Mouse (Mus musculus): ENCODE results near the gene D1Ertd622e. TPM values are rescaled to one million over a fixed set of nuclear protein-coding genes. Genes with fewer than 3 reads are reported as not detected.

Gene D1Ertd622e
- polyA plus RNA-seq, 1 experiment, result 6.1 TPM

DNA sequence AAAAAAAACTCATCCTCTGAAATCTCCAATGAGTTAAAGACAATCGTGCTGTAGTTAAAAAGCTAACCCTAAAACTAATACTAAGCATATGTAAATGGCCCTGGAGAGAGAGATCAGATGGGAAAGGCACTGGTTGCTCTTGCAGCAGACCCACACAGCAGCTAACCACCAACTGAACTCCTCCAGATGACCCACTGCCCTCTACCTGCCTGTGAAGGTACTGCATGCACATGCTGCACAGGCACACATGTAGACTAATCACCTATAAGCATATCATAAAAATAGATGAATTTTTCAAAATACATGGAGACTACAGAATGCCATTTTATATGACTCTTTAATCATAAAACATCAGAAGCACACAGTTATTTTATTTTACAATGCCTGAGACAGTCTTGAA lies 14.8 kb downstream of the D1Ertd622e start:
- Histone ChIP-seq H3K27me3 (ENCODE audit: control insufficient read depth, insufficient read depth, insufficient read length) (no peaks in the 10 kb centered on the region), H3K4me3 (no peak overlapping the region), H3K79me2 (ENCODE audit: control insufficient read depth, insufficient read depth) (peaks cover 50% of the 10 kb centered on the region), H3ac (ENCODE audit: control insufficient read depth, insufficient read length) (no peak overlapping the region), H3K4me2 (ENCODE audit: low read depth) (no peak overlapping the region), H3K36me3 (ENCODE audit: control insufficient read depth, insufficient read depth) (peaks cover 8% of the 10 kb centered on the region)
- TF ChIP-seq SRF (IDR thresholded peaks at IDR 0.05; ENCODE audit: control insufficient read depth, insufficient read length, low read depth) (no peak), REST (IDR thresholded peaks at IDR 0.05; ENCODE audit: insufficient read depth, insufficient read length) (no peak), TCF12 (IDR thresholded peaks at IDR 0.05; ENCODE audit: insufficient read depth, poor library complexity, severe bottlenecking) (no peak), MAX (IDR thresholded peaks at IDR 0.05; ENCODE audit: low read depth) (no peak), CEBPB (IDR thresholded peaks at IDR 0.05; ENCODE audit: insufficient read depth, poor library complexity, severe bottlenecking) (no peak)

DNA sequence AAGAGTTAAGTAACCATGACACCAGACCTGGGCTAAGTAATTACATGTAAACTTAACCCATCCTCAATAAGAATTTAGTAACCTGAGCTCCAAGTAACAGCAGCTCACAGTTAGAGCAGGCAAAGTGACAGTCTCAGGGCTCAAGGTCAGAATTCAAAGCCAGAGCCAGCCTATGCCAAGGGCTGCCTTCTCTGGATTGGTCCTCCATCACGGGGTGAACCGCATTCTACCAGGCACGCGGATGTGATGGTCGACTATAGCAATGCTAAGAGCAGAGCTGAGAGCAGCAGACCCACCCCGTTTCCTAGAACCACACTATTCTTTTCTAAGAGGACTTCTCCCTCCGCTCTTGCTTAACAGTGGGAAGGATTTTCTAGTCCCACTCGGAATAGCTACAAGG lies 27.8 kb downstream of the D1Ertd622e start:
- Histone ChIP-seq H3K27me3 (ENCODE audit: control insufficient read depth, insufficient read depth, insufficient read length) (no peaks in the 10 kb centered on the region), H3K4me3 (no peak overlapping the region), H3K79me2 (ENCODE audit: control insufficient read depth, insufficient read depth) (no peaks in the 10 kb centered on the region), H3ac (ENCODE audit: control insufficient read depth, insufficient read length) (no peak overlapping the region), H3K4me2 (ENCODE audit: low read depth) (no peak overlapping the region), H3K36me3 (ENCODE audit: control insufficient read depth, insufficient read depth) (no peaks in the 10 kb centered on the region)
- no peak for TF ChIP-seq TCF3 (IDR thresholded peaks at IDR 0.05; ENCODE audit: insufficient read length, low read depth)
- TF ChIP-seq MYOG (IDR thresholded peaks at IDR 0.05; ENCODE audit: control insufficient read depth in 1 of 3, insufficient read depth in 1 of 3, insufficient read length in 2 of 3, low read depth in 2 of 3), result no peak
- TF ChIP-seq MAX (IDR thresholded peaks at IDR 0.05; ENCODE audit: low read depth), result no peak
- TF ChIP-seq SRF (IDR thresholded peaks at IDR 0.05; ENCODE audit: control insufficient read depth, insufficient read length, low read depth), result no peak
- no peak for TF ChIP-seq USF1 (IDR thresholded peaks at IDR 0.05; ENCODE audit: low read depth)
- no peak for TF ChIP-seq POLR2AphosphoS2 (IDR thresholded peaks at IDR 0.05; ENCODE audit: insufficient read length, low read depth)
- no peak for TF ChIP-seq MYOD1 (IDR thresholded peaks at IDR 0.05; ENCODE audit: control insufficient read depth in 1 of 3, insufficient read length in 2 of 3, low read depth in 2 of 3)
- TF ChIP-seq POLR2A (IDR thresholded peaks at IDR 0.05; ENCODE audit: insufficient read length, low read depth), result no peak
- no peak for TF ChIP-seq E2F4 (IDR thresholded peaks at IDR 0.05; ENCODE audit: insufficient read depth)
- no peak for TF ChIP-seq REST (IDR thresholded peaks at IDR 0.05; ENCODE audit: insufficient read depth, insufficient read length)
- TF ChIP-seq CEBPB (IDR thresholded peaks at IDR 0.05; ENCODE audit: insufficient read depth, poor library complexity, severe bottlenecking), result no peak

DNA sequence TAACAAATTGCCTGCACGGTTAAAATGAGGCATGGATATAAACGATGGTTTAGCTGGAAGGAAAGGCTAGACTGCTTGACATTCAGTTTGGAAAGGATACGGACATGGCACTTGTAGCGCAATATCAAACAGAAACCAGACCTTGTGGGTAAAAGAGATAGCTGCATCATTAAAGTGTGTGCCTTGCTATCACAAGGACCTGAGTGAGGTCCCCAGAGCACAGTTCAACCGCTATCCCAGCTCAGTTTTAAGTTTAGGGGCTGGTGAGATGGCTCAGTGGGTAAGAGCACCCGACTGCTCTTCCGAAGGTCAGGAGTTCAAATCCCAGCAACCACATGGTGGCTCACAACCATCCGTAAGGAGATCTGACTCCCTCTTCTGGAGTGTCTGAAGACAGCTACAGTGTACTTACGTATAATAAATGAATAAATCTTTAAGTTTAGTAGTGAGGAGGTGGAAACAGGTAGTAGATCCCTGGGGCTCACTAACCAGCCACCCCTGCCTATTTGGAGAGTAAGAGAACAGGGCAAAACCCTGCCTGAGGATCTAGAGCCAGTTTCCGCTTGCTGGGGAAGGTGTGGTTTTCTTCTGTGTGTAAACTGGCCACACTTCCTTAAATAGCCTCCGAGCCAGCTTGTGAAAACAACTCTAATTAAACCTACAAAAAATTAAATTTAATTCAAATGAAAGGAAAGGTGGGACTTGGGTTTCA lies 29.2 kb downstream of the D1Ertd622e start:
- no peaks in the 10 kb centered on the region for H3K79me2 ChIP-seq (ENCODE audit: control insufficient read depth, insufficient read depth)

DNA sequence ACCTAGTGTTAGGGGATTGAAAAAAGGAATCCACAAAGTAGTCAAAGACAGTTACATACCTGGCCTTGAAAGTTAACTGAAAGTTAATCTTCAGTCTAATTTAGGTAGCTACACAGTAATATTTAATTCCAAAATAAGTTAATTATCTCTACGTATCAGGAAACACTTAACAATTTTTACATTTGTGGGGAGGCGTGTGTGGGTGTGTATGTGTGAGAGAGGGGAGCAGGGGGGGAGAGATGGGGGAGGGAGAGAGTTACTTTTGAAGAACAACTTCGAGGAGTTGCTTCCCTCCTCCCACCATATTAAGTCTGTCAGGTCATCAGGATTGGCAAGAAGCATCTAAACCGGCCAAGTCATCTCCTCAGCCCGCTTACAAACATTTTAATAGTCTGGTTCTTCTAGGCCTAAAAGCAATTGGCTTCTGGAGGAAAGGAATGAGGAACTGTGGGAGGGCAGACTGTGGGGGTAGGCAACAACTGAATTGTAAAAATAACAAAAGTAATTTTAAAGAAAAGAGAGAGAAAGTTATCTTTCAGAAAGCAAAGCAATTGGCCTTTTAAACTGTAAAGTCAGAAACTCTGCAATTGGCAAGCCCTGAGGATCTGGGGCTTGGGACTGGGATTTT lies 29.9 kb downstream of the D1Ertd622e start:
- H3K4me2 ChIP-seq (ENCODE audit: low read depth), result no peak overlapping the region
- TF ChIP-seq MYOG (IDR thresholded peaks at IDR 0.05; ENCODE audit: control insufficient read depth in 1 of 3, insufficient read depth in 1 of 3, insufficient read length in 2 of 3, low read depth in 2 of 3) (no peak), E2F4 (IDR thresholded peaks at IDR 0.05; ENCODE audit: insufficient read depth) (no peak), CEBPB (IDR thresholded peaks at IDR 0.05; ENCODE audit: insufficient read depth, poor library complexity, severe bottlenecking) (no peak), POLR2A (IDR thresholded peaks at IDR 0.05; ENCODE audit: insufficient read length, low read depth) (no peak), MYOD1 (IDR thresholded peaks at IDR 0.05; ENCODE audit: control insufficient read depth in 1 of 3, insufficient read length in 2 of 3, low read depth in 2 of 3) (no peak), TCF12 (IDR thresholded peaks at IDR 0.05; ENCODE audit: insufficient read depth, poor library complexity, severe bottlenecking) (no peak), USF1 (IDR thresholded peaks at IDR 0.05; ENCODE audit: low read depth) (no peak), REST (IDR thresholded peaks at IDR 0.05; ENCODE audit: insufficient read depth, insufficient read length) (no peak), MAX (IDR thresholded peaks at IDR 0.05; ENCODE audit: low read depth) (no peak), TCF3 (IDR thresholded peaks at IDR 0.05; ENCODE audit: insufficient read length, low read depth) (no peak), SRF (IDR thresholded peaks at IDR 0.05; ENCODE audit: control insufficient read depth, insufficient read length, low read depth) (no peak), POLR2AphosphoS2 (IDR thresholded peaks at IDR 0.05; ENCODE audit: insufficient read length, low read depth) (no peak)
- no peaks in the 10 kb centered on the region for H3K27me3 ChIP-seq (ENCODE audit: control insufficient read depth, insufficient read depth, insufficient read length)
- H3K36me3 ChIP-seq (ENCODE audit: control insufficient read depth, insufficient read depth), result no peaks in the 10 kb centered on the region
- H3K4me3 ChIP-seq, result no peak overlapping the region
- H3ac ChIP-seq (ENCODE audit: control insufficient read depth, insufficient read length), result no peak overlapping the region
- no peaks in the 10 kb centered on the region for H3K79me2 ChIP-seq (ENCODE audit: control insufficient read depth, insufficient read depth)

More for the DNA sequence above, 29.2 kb downstream of the D1Ertd622e start:
- no peak for TF ChIP-seq CEBPB (IDR thresholded peaks at IDR 0.05; ENCODE audit: insufficient read depth, poor library complexity, severe bottlenecking)
- no peak for TF ChIP-seq TCF3 (IDR thresholded peaks at IDR 0.05; ENCODE audit: insufficient read length, low read depth)
- no peak for TF ChIP-seq MAX (IDR thresholded peaks at IDR 0.05; ENCODE audit: low read depth)
- TF ChIP-seq SRF (IDR thresholded peaks at IDR 0.05; ENCODE audit: control insufficient read depth, insufficient read length, low read depth), result no peak
- no peak for TF ChIP-seq POLR2A (IDR thresholded peaks at IDR 0.05; ENCODE audit: insufficient read length, low read depth)
- TF ChIP-seq MYOD1 (IDR thresholded peaks at IDR 0.05; ENCODE audit: control insufficient read depth in 1 of 3, insufficient read length in 2 of 3, low read depth in 2 of 3), result no peak
- TF ChIP-seq MYOG (IDR thresholded peaks at IDR 0.05; ENCODE audit: control insufficient read depth in 1 of 3, insufficient read depth in 1 of 3, insufficient read length in 2 of 3, low read depth in 2 of 3), result no peak
- TF ChIP-seq POLR2AphosphoS2 (IDR thresholded peaks at IDR 0.05; ENCODE audit: insufficient read length, low read depth), result no peak
- no peak for TF ChIP-seq USF1 (IDR thresholded peaks at IDR 0.05; ENCODE audit: low read depth)
- TF ChIP-seq REST (IDR thresholded peaks at IDR 0.05; ENCODE audit: insufficient read depth, insufficient read length), result no peak
- no peak for TF ChIP-seq E2F4 (IDR thresholded peaks at IDR 0.05; ENCODE audit: insufficient read depth)
- TF ChIP-seq TCF12 (IDR thresholded peaks at IDR 0.05; ENCODE audit: insufficient read depth, poor library complexity, severe bottlenecking), result no peak
- H3K4me3 ChIP-seq, result no peak overlapping the region
- H3K4me2 ChIP-seq (ENCODE audit: low read depth), result no peak overlapping the region
- no peak overlapping the region for H3ac ChIP-seq (ENCODE audit: control insufficient read depth, insufficient read length)
- no peaks in the 10 kb centered on the region for H3K27me3 ChIP-seq (ENCODE audit: control insufficient read depth, insufficient read depth, insufficient read length)
- H3K36me3 ChIP-seq (ENCODE audit: control insufficient read depth, insufficient read depth), result no peaks in the 10 kb centered on the region
